Mouse (Mus musculus) ES-E14 (cell line): ENCODE data around the gene Cited4. TPM values are rescaled to one million over a fixed set of nuclear protein-coding genes. Genes with fewer than 3 reads are reported as not detected.

Source experiments
- DNase-seq: peaks from one replicate; pipeline ENCODE4 v3.0.0-alpha.2; 2013; ENCODE audit warnings: low read depth, low spot score
- H3K27ac ChIP-seq: 2 replicates; pipeline ENCODE4 v1.5.1; 2012; ENCODE audit warnings: low read depth, mild to moderate bottlenecking, low read length, moderate library complexity, mixed read lengths; ENCODE audit not compliant: poor library complexity, insufficient read depth, severe bottlenecking
- H3K36me3 ChIP-seq: 2 replicates; pipeline ENCODE4 v1.6.1; 2012; ENCODE audit warnings: mild to moderate bottlenecking, low read length, moderate library complexity, mixed read lengths; ENCODE audit not compliant: control insufficient read depth, poor library complexity, insufficient read depth, severe bottlenecking
- H3K4me1 ChIP-seq, 2 experiments: fragments of 150-350 bp in 1 of 2; sonication (generic) in 1 of 2; 2 replicates each; pipeline ENCODE4 v1.6.1; 2012; ENCODE audit warnings: low read length in 2 of 2, mild to moderate bottlenecking in 1 of 2, mixed read lengths in 1 of 2; ENCODE audit not compliant: control insufficient read depth in 2 of 2, insufficient read depth in 2 of 2, poor library complexity in 1 of 2
- H3K4me3 ChIP-seq, 2 experiments: fragments of 150-350 bp in 1 of 2; sonication (generic) in 1 of 2; 2 replicates each; pipeline ENCODE4 v1.5.1; 2012; ENCODE audit warnings: low read length in 2 of 2, low read depth in 1 of 2, mild to moderate bottlenecking in 1 of 2, mixed read lengths in 1 of 2; ENCODE audit not compliant: insufficient read depth in 1 of 2, poor library complexity in 1 of 2, severe bottlenecking in 1 of 2
- H3K9ac ChIP-seq: 2 replicates; pipeline ENCODE4 v1.6.1; 2012; ENCODE audit warnings: low read depth, mild to moderate bottlenecking, low read length, mixed read lengths; ENCODE audit not compliant: poor library complexity, insufficient read depth, severe bottlenecking
- H3K9me3 ChIP-seq: fragments of 150-350 bp; sonication (generic); 2 replicates; pipeline ENCODE4 v1.6.1; 2012; ENCODE audit warnings: low read depth, mild to moderate bottlenecking, low read length; ENCODE audit not compliant: control insufficient read depth, insufficient read depth
- CHD2 ChIP-seq: IDR thresholded peaks from 2 replicates; pipeline ENCODE4 v1.6.1; 2014; ENCODE audit warnings: mild to moderate bottlenecking, low read depth, low read length, inconsistent platforms
- HCFC1 ChIP-seq: IDR thresholded peaks from 2 replicates; pipeline ENCODE4 v1.6.1; 2012; ENCODE audit warnings: low read length, inconsistent platforms, borderline replicate concordance; ENCODE audit not compliant: insufficient read depth
- MAFK ChIP-seq: IDR thresholded peaks from 2 replicates; pipeline ENCODE4 v1.6.1; 2014; ENCODE audit warnings: mild to moderate bottlenecking, low read depth, low read length, inconsistent platforms; ENCODE audit not compliant: insufficient read depth
- ZC3H11A ChIP-seq: IDR thresholded peaks from 2 replicates; pipeline ENCODE4 v1.6.1; 2012; ENCODE audit warnings: low read depth, mild to moderate bottlenecking, inconsistent platforms, low read length, borderline replicate concordance
- ZNF384 ChIP-seq: IDR thresholded peaks from 2 replicates; pipeline ENCODE4 v1.6.1; 2012; ENCODE audit warnings: low read depth, low read length, inconsistent platforms
- in situ Hi-C, 2 experiments: fragments of 600-800 bp; cut with MboI; formaldehyde crosslinking; loops; one replicate each; pipeline ENCODE4 v1.15.1; 2025; ENCODE audit warnings: low sequenced_read_pairs in 2 of 2, inconsistent platforms in 1 of 2; ENCODE audit not compliant: unreplicated experiment in 2 of 2
- total RNA-seq: library from RNA; depleted of rRNA; stranded (reverse); fragments of 300-350 nt; gene quantifications from 2 replicates; pipeline ENCODE4 v1.2.3, GENCODE M21; 2012; rRNA removed

Gene Cited4
- total RNA-seq, 1 experiment: 3.7 TPM

GRCm38 (mm10) chr4:120716141-120716571 is 49.8 kb downstream of the Cited4 start:
- in situ Hi-C loops: no loop called here
- Histone ChIP-seq H3K4me1 (peaks cover 1 to 5% of the 10 kb centered on the region in 2 experiments; a peak in 1 of 4 replicates), H3K9ac (no peak overlapping the region), H3K27ac (no peak overlapping the region), H3K36me3 (no peaks in the 10 kb centered on the region), H3K9me3 (no peaks in the 10 kb centered on the region), H3K4me3 (peak overlapping the region; percentile 5 to 42; a peak in 3 of 4 replicates)
- DNase-seq: peak; percentile 73
- TF ChIP-seq ZC3H11A: no peak
- no peak for TF ChIP-seq ZNF384
- TF ChIP-seq MAFK: no peak
- TF ChIP-seq CHD2: no peak
- no peak for TF ChIP-seq HCFC1

DNA sequence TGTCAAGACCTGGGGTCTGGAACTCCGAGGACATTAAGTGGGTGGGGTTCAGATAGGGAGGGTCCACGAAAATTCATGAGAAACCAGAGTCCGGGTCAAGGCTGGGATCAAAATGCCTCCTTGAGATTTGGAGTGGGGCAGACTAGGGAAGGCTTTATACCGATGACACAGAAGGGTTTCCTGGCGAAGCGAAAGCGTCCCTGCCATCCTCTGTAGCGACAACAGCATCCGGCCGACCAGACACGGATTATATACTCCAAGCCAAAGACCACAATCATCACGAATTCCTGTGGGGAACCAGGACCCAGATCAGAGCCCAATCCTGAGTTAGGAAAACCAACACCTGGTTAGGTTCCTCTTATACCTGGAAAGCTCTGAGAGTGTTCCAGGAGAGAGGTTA is 50.4 kb downstream of the Cited4 start:
- in situ Hi-C loops: no loop called here
- peak overlapping the region; percentile 5 to 42; a peak in 2 of 4 replicates for H3K4me3 ChIP-seq
- H3K27ac ChIP-seq: no peak overlapping the region
- no peak for DNase-seq
- no peak for TF ChIP-seq MAFK
- no peak for TF ChIP-seq HCFC1
- TF ChIP-seq CHD2: no peak
- no peak for TF ChIP-seq ZC3H11A
- no peak for TF ChIP-seq ZNF384
- no peak overlapping the region for H3K9ac ChIP-seq
- H3K36me3 ChIP-seq: no peaks in the 10 kb centered on the region
- H3K9me3 ChIP-seq: no peaks in the 10 kb centered on the region
- peaks cover 1 to 5% of the 10 kb centered on the region in 2 experiments; a peak in 1 of 4 replicates for H3K4me1 ChIP-seq

Other genes starting within 250 kb of the Cited4 start
- 0.48 TPM in 1 of 2 replicates, not detected in the other for gene Slfnl1, start 134.3 kb upstream of the Cited4 start, total RNA-seq
- 64.3 and 85.6 TPM in 2 replicates for gene Ctps, start 96.3 kb upstream of the Cited4 start, total RNA-seq
- not detected in 2 replicates for gene Gm8439, start 77.8 kb upstream of the Cited4 start, total RNA-seq
- gene Kcnq4, start 82.0 kb downstream of the Cited4 start, total RNA-seq: 0.45 and 0.74 TPM in 2 replicates
- 47.1 and 62.0 TPM in 2 replicates for gene Nfyc, start 165.0 kb downstream of the Cited4 start, total RNA-seq
- gene Rims3, start 188.2 kb downstream of the Cited4 start, total RNA-seq: 4.5 and 6.7 TPM in 2 replicates